Mouse (Mus musculus): Measurements from ENCODE around the gene Myom3.

Gene Myom3

DNA sequence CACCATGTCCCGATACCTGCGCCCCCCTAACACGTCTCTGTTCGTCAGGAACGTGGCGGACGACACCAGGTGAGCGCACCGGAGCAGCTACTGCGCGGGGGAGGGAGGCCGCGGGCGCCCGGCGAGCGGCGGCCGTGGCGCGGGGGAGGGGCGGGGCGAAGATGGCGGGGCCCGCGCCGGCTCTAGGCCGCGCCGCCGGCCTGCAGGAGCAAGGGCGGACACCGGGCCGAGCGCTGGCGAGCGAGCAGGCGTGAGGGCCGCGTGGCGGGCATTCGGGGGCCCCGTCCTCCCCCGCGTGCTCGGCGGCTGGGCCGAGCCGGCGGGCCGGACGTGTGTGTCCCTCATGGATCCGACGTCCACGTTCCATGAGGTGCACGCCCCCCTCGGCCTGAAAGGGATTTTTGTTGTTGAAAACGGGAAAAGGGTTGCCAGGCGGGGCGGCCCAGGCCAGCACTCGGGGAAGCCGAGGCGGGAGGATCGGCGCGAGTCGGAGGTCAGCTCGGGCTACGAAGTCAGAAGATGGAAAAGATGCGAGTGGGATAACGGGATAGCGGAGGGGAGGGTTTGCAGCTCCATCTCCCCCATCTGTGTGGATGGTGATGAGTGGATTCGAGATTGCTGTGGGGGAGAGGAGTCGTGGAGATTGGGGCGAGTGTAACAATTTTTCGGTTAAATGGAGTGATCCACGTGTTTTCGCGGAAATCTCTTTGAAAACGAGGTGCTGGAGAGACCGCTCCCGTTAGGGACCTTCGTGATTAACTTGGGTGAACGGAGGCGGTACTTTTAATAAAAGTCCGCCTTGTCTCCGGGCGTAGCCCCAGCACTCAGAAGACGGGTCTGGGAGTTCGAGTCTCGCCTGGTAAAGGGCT, 96.9 kb downstream of the Myom3 start:
- peak; percentile 63 for DNase-seq (ENCODE audit: low spot score)

DNA sequence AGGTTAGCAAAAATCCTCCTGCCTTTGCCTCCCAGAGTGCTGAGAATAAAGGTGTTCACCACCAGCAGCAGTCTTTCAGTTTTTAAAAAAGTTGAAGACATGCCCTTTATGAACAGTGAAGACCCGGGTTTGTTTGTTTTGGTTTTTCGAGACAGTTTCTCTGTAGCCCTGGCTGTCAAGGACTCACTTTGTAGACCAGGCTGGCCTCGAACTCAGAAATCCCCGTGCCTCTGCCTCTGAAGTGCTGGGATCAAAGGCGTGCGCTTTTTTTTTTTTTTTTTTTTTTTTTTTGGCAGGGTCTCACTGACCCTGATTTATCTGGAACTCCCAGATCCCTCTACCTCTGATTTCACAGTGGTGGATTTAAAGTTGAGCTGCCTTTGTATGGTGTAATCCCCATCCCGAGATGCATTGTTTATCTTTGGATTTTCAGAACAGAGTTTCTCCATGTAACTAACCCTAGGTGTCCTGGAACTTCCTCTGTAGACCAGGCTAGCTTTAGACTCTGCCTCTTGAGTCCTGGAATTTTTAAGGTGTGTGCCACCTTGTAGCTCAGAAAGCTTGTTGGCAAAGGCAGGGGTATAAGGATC, 98.2 kb downstream of the Myom3 start:
- peak; percentile 29 for DNase-seq (ENCODE audit: low spot score)

Measured in adipocyte (in vitro differentiated cells).